Mouse (Mus musculus) liver, postnatal 0 days (tissue): Measurements from ENCODE around the gene Nipal1.

Experiments
- CTCF ChIP-seq: sonication (generic); IDR thresholded peaks from 2 replicates; pipeline ENCODE4 v1.5.1; 2016; ENCODE audit warnings: antibody characterized with exemption, low read depth
- EP300 ChIP-seq: IDR thresholded peaks from 2 replicates; pipeline ENCODE4 v1.6.1; 2016; ENCODE audit warnings: antibody characterized with exemption, low read depth, mild to moderate bottlenecking

- TF ChIP-seq EP300 (no peak), CTCF (peak; percentile 53)
Measured at GRCm38 (mm10) chr5:72646131-72646530, 1.5 kb upstream of the Nipal1 start.
